Mouse (Mus musculus) CH12.LX (cell line): ENCODE measurements at regions not wholly inside any gene's neighbourhood (a gene's known extent, or its start where the extent isn't known, plus 50 kb on each side); places are given as distances from the start of the nearest gene placed in this dataset.

Source experiments
- CTCF ChIP-seq, 2 experiments: IDR thresholded peaks in 1 of 2; conservative IDR thresholded peaks in 1 of 2; 2 replicates each; pipeline ENCODE4 v1.5.1; 2011 to 2012; ENCODE audit warnings: low read depth in 2 of 2, low read length in 2 of 2, improper control_type of control experiment in 1 of 2, inconsistent platforms in 1 of 2, mild to moderate bottlenecking in 1 of 2, moderate library complexity in 1 of 2
- ELF1 ChIP-seq: IDR thresholded peaks from 2 replicates; pipeline ENCODE4 v1.6.1; 2014; ENCODE audit warnings: low read depth, mild to moderate bottlenecking, inconsistent platforms, low read length, improper control_type of control experiment
- IRF4 ChIP-seq: IDR thresholded peaks from 2 replicates; pipeline ENCODE4 v1.6.1; 2014; ENCODE audit warnings: low read depth, mild to moderate bottlenecking, inconsistent platforms, low read length, improper control_type of control experiment
- NELFE ChIP-seq: IDR thresholded peaks from 2 replicates; pipeline ENCODE4 v1.6.1; 2011; ENCODE audit warnings: low read depth, low read length, improper control_type of control experiment
- NRF1 ChIP-seq: IDR thresholded peaks from 2 replicates; pipeline ENCODE4 v1.6.1; 2014; ENCODE audit warnings: low read depth, mild to moderate bottlenecking, inconsistent platforms, low read length, improper control_type of control experiment, moderate library complexity
- POLR2A ChIP-seq: IDR thresholded peaks from 2 replicates; pipeline ENCODE4 v1.6.1; 2011; ENCODE audit warnings: low read depth, mild to moderate bottlenecking, improper control_type of control experiment, low read length
- RAD21 ChIP-seq: IDR thresholded peaks from 2 replicates; pipeline ENCODE4 v1.6.1; 2011; ENCODE audit warnings: low read depth, mild to moderate bottlenecking, low read length, improper control_type of control experiment, moderate library complexity
- TCF12 ChIP-seq: IDR thresholded peaks from 2 replicates; pipeline ENCODE4 v1.6.1; 2014; ENCODE audit warnings: low read depth, mild to moderate bottlenecking, inconsistent platforms, low read length, improper control_type of control experiment

- no peak for TF ChIP-seq ELF1
- TF ChIP-seq POLR2A, result no peak
- TF ChIP-seq CTCF (conservative IDR thresholded peaks at IDR 0.05 in 1 of 2, IDR thresholded peaks at IDR 0.05 in 1 of 2; ENCODE audit: low read depth in 2 of 2, low read length in 2 of 2), result no peak
- TF ChIP-seq RAD21, result no peak
- no peak for TF ChIP-seq TCF12
- no peak for TF ChIP-seq NRF1
- TF ChIP-seq NELFE, result no peak
- no peak for TF ChIP-seq IRF4
Observed at GRCm38 (mm10) chr13:112187226-112187625, 101.0 kb upstream of the Ankrd55 start.
